Mouse (Mus musculus) forebrain, embryonic 12.5 days (tissue): ENCODE data around the gene Pnmal2. TPM values are rescaled to one million over a fixed set of nuclear protein-coding genes. Genes with fewer than 3 reads are reported as not detected.
"Not testable (repeated sequence)": the region's sequence is repeated elsewhere in the genome, so short reads cannot be mapped to it uniquely, and the experiment has no call there.

Experiments used
- ATAC-seq: fragments of 200-750 bp; cut with Nextera tagmentation; 2 replicates; pipeline ENCODE4 v1.8.0; 2017; ENCODE audit warnings: moderate TSS enrichment; ENCODE audit not compliant: low FRiP score
- H3K27ac ChIP-seq: fragments of 300-500 bp; sonication (generic); 2 replicates; pipeline ENCODE4 v1.5.1; 2016; ENCODE audit warnings: mild to moderate bottlenecking
- H3K27me3 ChIP-seq: fragments of 300-500 bp; sonication (generic); 2 replicates; pipeline ENCODE4 v1.6.1; 2016; ENCODE audit warnings: mild to moderate bottlenecking
- H3K36me3 ChIP-seq: fragments of 300-500 bp; sonication (generic); replicated peaks from 2 replicates; pipeline ENCODE4 v1.6.1; 2016; ENCODE audit warnings: mild to moderate bottlenecking
- H3K4me1 ChIP-seq: fragments of 300-500 bp; sonication (generic); 2 replicates; pipeline ENCODE4 v1.6.1; 2016
- H3K4me2 ChIP-seq: fragments of 300-500 bp; sonication (generic); 2 replicates; pipeline ENCODE4 v1.6.1; 2016; ENCODE audit warnings: mild to moderate bottlenecking, moderate library complexity
- H3K4me3 ChIP-seq: fragments of 300-500 bp; sonication (generic); replicated peaks from 2 replicates; pipeline ENCODE4 v1.5.1; 2016; ENCODE audit warnings: mild to moderate bottlenecking
- H3K9ac ChIP-seq: fragments of 300-500 bp; sonication (generic); 2 replicates; pipeline ENCODE4 v1.6.1; 2016; ENCODE audit warnings: mild to moderate bottlenecking
- H3K9me3 ChIP-seq: fragments of 300-500 bp; sonication (generic); 2 replicates; pipeline ENCODE4 v1.6.1; 2016
- WGBS: fragments of 180-500 bp; shearing (Covaris S2); methylation state at CpG from one replicate; pipeline ENCODE4 v1.1.7; 2016; 5-methylcytosine and 5-hydroxymethylcytosine counted together
- polyA plus RNA-seq: library from polyadenylated mRNA; unstranded; fragments of >200 nt; fragmentation: Nextera tagmentation; extraction: Ambion mirVana; gene quantifications from 2 replicates; pipeline ENCODE4 v1.2.1, GENCODE M21; 2016

Gene Pnmal2
- polyA plus RNA-seq, 1 experiment from 2014 or later, result 52.6 TPM

GRCm38 (mm10) chr7:16949908-16950841 is 5.7 kb downstream of the Pnmal2 start:
- peaks cover 53% of the 10 kb centered on the region for H3K4me1 ChIP-seq
- H3K4me3 ChIP-seq, result peak overlapping the region; percentile 29
- H3K36me3 ChIP-seq, result no peaks in the 10 kb centered on the region
- H3K9me3 ChIP-seq, result no peaks in the 10 kb centered on the region
- ATAC-seq, result peak; percentile 59
- 0 out of 2 replicates have a peak overlapping the region, but pooled peaks have one; percentile 36 for H3K27ac ChIP-seq
- H3K27me3 ChIP-seq, result peaks cover 47% of the 10 kb centered on the region
- WGBS, result 13% methylated on average over 29 of the region's 29 CpGs
- peak overlapping the region; percentile 69 for H3K4me2 ChIP-seq
- peak overlapping the region; percentile 48 for H3K9ac ChIP-seq

GRCm38 (mm10) chr7:16950861-16951635 is 6.6 kb downstream of the Pnmal2 start:
- H3K27ac ChIP-seq, result 0 out of 2 replicates have a peak overlapping the region, but pooled peaks have one; percentile 19
- H3K9ac ChIP-seq, result no peak overlapping the region
- peaks cover 44% of the 10 kb centered on the region for H3K4me1 ChIP-seq
- H3K36me3 ChIP-seq, result no peaks in the 10 kb centered on the region
- no peak overlapping the region for H3K4me3 ChIP-seq
- no peak overlapping the region for H3K4me2 ChIP-seq
- WGBS, result 24% methylated on average over 18 of the region's 18 CpGs
- H3K9me3 ChIP-seq, result no peaks in the 10 kb centered on the region
- ATAC-seq, result peak; percentile 81
- peaks cover 38% of the 10 kb centered on the region for H3K27me3 ChIP-seq

- H3K4me3 ChIP-seq, H3K9me3 ChIP-seq, H3K4me2 ChIP-seq, H3K27ac ChIP-seq, H3K36me3 ChIP-seq, ATAC-seq, H3K9ac ChIP-seq: not testable (repeated sequence)
- Histone ChIP-seq H3K4me1 (peaks cover 34% of the 10 kb centered on the region), H3K27me3 (peaks cover 11% of the 10 kb centered on the region)
- WGBS, result 60% methylated on average over 2 of the region's 2 CpGs
These were observed 9.3 kb downstream of the Pnmal2 start for GRCm38 (mm10) chr7:16953776-16954175.

- Histone ChIP-seq H3K9ac (no peak overlapping the region), H3K36me3 (no peaks in the 10 kb centered on the region), H3K4me1 (peaks cover 35% of the 10 kb centered on the region), H3K4me3 (no peak overlapping the region), H3K27me3 (no peaks in the 10 kb centered on the region), H3K9me3 (no peaks in the 10 kb centered on the region), H3K27ac (0 out of 2 replicates have a peak overlapping the region, but pooled peaks have one; percentile 19), H3K4me2 (no peak overlapping the region)
- no peak for ATAC-seq
- WGBS, result 78% methylated on average over 4 of the region's 4 CpGs
These were observed 11.2 kb downstream of the Pnmal2 start for GRCm38 (mm10) chr7:16955712-16956111.

- Histone ChIP-seq H3K4me2 (peak overlapping the region; percentile 33), H3K9ac (peak overlapping the region; percentile 25; the same call in 1 of the 2 replicates)
These were observed 12.2 kb downstream of the Pnmal2 start for GRCm38 (mm10) chr7:16956410-16957265.

GRCm38 (mm10) chr7:16959539-16960187 is 15.2 kb downstream of the Pnmal2 start, which contains the start of gene Pnmal1:
Pnmal1 (plus strand) TSS chr7:16959679.
- peak; percentile 94 for ATAC-seq
- peaks cover 48% of the 10 kb centered on the region for H3K4me1 ChIP-seq
- peaks cover 6% of the 10 kb centered on the region; the same call in 1 of the 2 replicates for H3K36me3 ChIP-seq
- 7% methylated on average over 17 of the region's 17 CpGs for WGBS
- peak within 1 kb of the TSS; percentile 52 for H3K9ac ChIP-seq
- peak within 1 kb of the TSS; percentile 60 for H3K4me2 ChIP-seq
- H3K9me3 ChIP-seq, result no peaks in the 10 kb centered on the region
- no peaks in the 10 kb centered on the region for H3K27me3 ChIP-seq
- peak within 1 kb of the TSS; percentile 92 for H3K27ac ChIP-seq
- peak within 1 kb of the TSS; percentile 35 for H3K4me3 ChIP-seq

More at GRCm38 (mm10) chr7:16956410-16957265, 12.2 kb downstream of the Pnmal2 start:
- H3K27me3 ChIP-seq, result no peaks in the 10 kb centered on the region
- H3K36me3 ChIP-seq, result no peaks in the 10 kb centered on the region; the same call in 1 of the 2 replicates
- peak overlapping the region; percentile 89 for H3K27ac ChIP-seq
- H3K4me1 ChIP-seq, result peaks cover 44% of the 10 kb centered on the region
- 52% methylated on average over 15 of the region's 15 CpGs for WGBS
- peak; percentile 57; the same call in 1 of the 2 replicates for ATAC-seq
- H3K9me3 ChIP-seq, result no peaks in the 10 kb centered on the region
- no peak overlapping the region for H3K4me3 ChIP-seq

DNA sequence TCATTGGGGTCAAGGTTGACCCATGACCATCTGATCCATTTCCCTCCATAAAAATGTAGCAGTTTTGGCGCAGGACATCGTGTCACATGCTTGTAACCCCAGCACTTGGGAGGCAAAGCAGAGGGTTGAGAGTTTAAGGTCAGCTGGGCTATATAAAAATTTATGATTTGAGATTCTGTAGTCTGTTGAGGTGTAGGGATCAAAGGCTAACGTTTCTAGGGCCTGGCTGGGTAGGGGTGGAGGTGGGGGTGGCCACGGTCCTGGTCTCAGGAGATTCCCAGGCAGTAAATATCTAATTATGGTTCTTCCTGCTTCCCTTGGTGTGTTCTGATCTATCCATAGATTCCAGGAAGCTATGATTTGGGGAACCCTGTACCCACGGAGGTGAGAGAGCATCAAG is 17.2 kb downstream of the Pnmal2 start:
- Histone ChIP-seq H3K4me2 (peak overlapping the region; percentile 10; the same call in 1 of the 2 replicates), H3K36me3 (peaks cover 6% of the 10 kb centered on the region; the same call in 1 of the 2 replicates), H3K9ac (no peak overlapping the region), H3K27ac (no peak overlapping the region), H3K4me1 (peaks cover 44% of the 10 kb centered on the region), H3K27me3 (no peaks in the 10 kb centered on the region), H3K4me3 (no peak overlapping the region), H3K9me3 (no peaks in the 10 kb centered on the region)
- 86% methylated on average over 5 of the region's 5 CpGs for WGBS
- no peak for ATAC-seq

- H3K27me3 ChIP-seq, result no peaks in the 10 kb centered on the region
- H3K9ac ChIP-seq, result no peak overlapping the region
- no peaks in the 10 kb centered on the region for H3K36me3 ChIP-seq
- H3K4me1 ChIP-seq, result no peaks in the 10 kb centered on the region
- WGBS, result 90% methylated on average over 6 of the region's 6 CpGs
- H3K9me3 ChIP-seq, result peaks cover 5% of the 10 kb centered on the region; the same call in 1 of the 2 replicates
- ATAC-seq, result no peak
- no peak overlapping the region for H3K27ac ChIP-seq
- H3K4me3 ChIP-seq, result no peak overlapping the region
- H3K4me2 ChIP-seq, result no peak overlapping the region
These were observed 23.9 kb downstream of the Pnmal2 start for GRCm38 (mm10) chr7:16968414-16968813.

GRCm38 (mm10) chr7:16971160-16971559 is 26.7 kb downstream of the Pnmal2 start:
- Histone ChIP-seq H3K4me3 (no peak overlapping the region), H3K9me3 (peaks cover 5% of the 10 kb centered on the region; the same call in 1 of the 2 replicates), H3K9ac (no peak overlapping the region), H3K4me1 (0 out of 2 replicates have a peak, but pooled peaks cover 3% of the 10 kb centered on the region), H3K27me3 (no peaks in the 10 kb centered on the region), H3K27ac (no peak overlapping the region), H3K4me2 (no peak overlapping the region), H3K36me3 (no peaks in the 10 kb centered on the region)
- WGBS, result 88% methylated on average over 3 of the region's 3 CpGs
- no peak for ATAC-seq

- Histone ChIP-seq H3K4me3 (no peak overlapping the region), H3K4me2 (no peak overlapping the region), H3K9me3 (peaks cover 5% of the 10 kb centered on the region; the same call in 1 of the 2 replicates), H3K4me1 (0 out of 2 replicates have a peak, but pooled peaks cover 3% of the 10 kb centered on the region), H3K27ac (no peak overlapping the region), H3K9ac (no peak overlapping the region), H3K36me3 (no peaks in the 10 kb centered on the region), H3K27me3 (no peaks in the 10 kb centered on the region)
- no peak for ATAC-seq
- WGBS, result 75% methylated on average over 6 of the region's 6 CpGs
These were observed 29.5 kb downstream of the Pnmal2 start for GRCm38 (mm10) chr7:16974018-16974417.

DNA sequence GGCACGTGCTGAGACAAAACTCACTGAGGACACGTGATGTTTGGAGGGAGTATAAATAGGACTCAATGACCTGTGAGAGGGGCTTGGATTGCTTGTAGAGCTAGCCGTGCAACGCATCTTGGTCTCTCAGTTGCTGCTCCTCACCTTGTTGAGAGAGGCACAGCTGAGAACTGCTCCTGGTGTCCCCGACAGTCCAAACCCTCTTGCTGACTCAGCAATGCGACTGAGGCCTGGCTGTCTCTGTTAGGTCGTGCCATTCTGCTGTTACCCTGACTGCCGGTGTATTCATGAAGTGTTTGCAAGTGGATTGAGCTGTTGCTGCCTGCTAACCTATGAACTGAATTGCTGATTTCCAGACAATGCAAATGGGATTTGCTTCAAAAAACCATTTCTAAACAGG is 31.8 kb downstream of the Pnmal2 start:
- Histone ChIP-seq H3K4me3 (no peak overlapping the region), H3K4me1 (peaks cover 12% of the 10 kb centered on the region), H3K9me3 (no peaks in the 10 kb centered on the region), H3K9ac (no peak overlapping the region), H3K27ac (no peak overlapping the region), H3K27me3 (no peaks in the 10 kb centered on the region), H3K36me3 (no peaks in the 10 kb centered on the region), H3K4me2 (no peak overlapping the region)
- 63% methylated on average over 8 of the region's 8 CpGs for WGBS
- no peak for ATAC-seq
